Mouse (Mus musculus) CD4-positive, CD25-positive, alpha-beta regulatory T cell, adult 2 months (primary cell): ENCODE data around the gene Mcam.
A peak's percentile ranks its signal among the peaks of the same experiment; 100 is the strongest.
"Not testable (repeated sequence)": the region's sequence is repeated elsewhere in the genome, so short reads cannot be mapped to it uniquely, and the experiment has no call there.

Experiments used
- DNase-seq: peaks from one replicate; pipeline ENCODE4 v3.0.0-alpha.2; 2012; ENCODE audit warnings: low read depth, low spot score

Gene Mcam

GRCm38 (mm10) chr9:44109360-44110095 lies 24.7 kb upstream of the Mcam start:
- DNase-seq: peak; percentile 86

- not testable (repeated sequence) for DNase-seq
Measured at GRCm38 (mm10) chr9:44111909-44112308, 22.4 kb upstream of the Mcam start.

- DNase-seq: peak; percentile 98
Measured at GRCm38 (mm10) chr9:44113105-44113789, 21.0 kb upstream of the Mcam start, which contains the start of the genes Gm49380 and Rnf26. Gene Gm49380 (minus strand): TSS chr9:44113500. Gene Rnf26 (minus strand): TSS chr9:44113517.

GRCm38 (mm10) chr9:44114453-44114852 lies 19.8 kb upstream of the Mcam start:
- no peak for DNase-seq

- peak; percentile 44 for DNase-seq
Measured at GRCm38 (mm10) chr9:44115599-44115998, 18.7 kb upstream of the Mcam start.

GRCm38 (mm10) chr9:44116182-44116581 lies 18.1 kb upstream of the Mcam start:
- peak; percentile 45 for DNase-seq

- peak; percentile 79 for DNase-seq
Measured at GRCm38 (mm10) chr9:44119011-44119410, 15.3 kb upstream of the Mcam start.

- no peak for DNase-seq
Measured at GRCm38 (mm10) chr9:44119948-44120465, 14.3 kb upstream of the Mcam start.

- DNase-seq: peak; percentile 57
Measured at GRCm38 (mm10) chr9:44124317-44124716, 10.0 kb upstream of the Mcam start.

GRCm38 (mm10) chr9:44125026-44125425 lies 9.2 kb upstream of the Mcam start:
- no peak for DNase-seq

GRCm38 (mm10) chr9:44125546-44126428 lies 8.5 kb upstream of the Mcam start:
- peak; percentile 93 for DNase-seq

GRCm38 (mm10) chr9:44126746-44127145 lies 7.5 kb upstream of the Mcam start:
- no peak for DNase-seq

GRCm38 (mm10) chr9:44127351-44127801 lies 6.9 kb upstream of the Mcam start:
- DNase-seq: no peak

- no peak for DNase-seq
Measured at GRCm38 (mm10) chr9:44129633-44130032, 4.6 kb upstream of the Mcam start.

GRCm38 (mm10) chr9:44130034-44130433 lies 4.2 kb upstream of the Mcam start:
- DNase-seq: peak; percentile 87

GRCm38 (mm10) chr9:44130581-44131275 lies 3.5 kb upstream of the Mcam start:
- peak; percentile 62 for DNase-seq

GRCm38 (mm10) chr9:44131276-44131590 lies 3.0 kb upstream of the Mcam start:
- DNase-seq: no peak

GRCm38 (mm10) chr9:44132200-44132599 lies 2.1 kb upstream of the Mcam start:
- DNase-seq: no peak

- no peak for DNase-seq
Measured at GRCm38 (mm10) chr9:44133287-44133686, 982 bp upstream of the Mcam start.

GRCm38 (mm10) chr9:44134851-44135730 lies 822 bp downstream of the Mcam start:
- DNase-seq: peak; percentile 57
